Mouse (Mus musculus): ENCODE data around the gene Ncstn.

Ncstn gene

DNA sequence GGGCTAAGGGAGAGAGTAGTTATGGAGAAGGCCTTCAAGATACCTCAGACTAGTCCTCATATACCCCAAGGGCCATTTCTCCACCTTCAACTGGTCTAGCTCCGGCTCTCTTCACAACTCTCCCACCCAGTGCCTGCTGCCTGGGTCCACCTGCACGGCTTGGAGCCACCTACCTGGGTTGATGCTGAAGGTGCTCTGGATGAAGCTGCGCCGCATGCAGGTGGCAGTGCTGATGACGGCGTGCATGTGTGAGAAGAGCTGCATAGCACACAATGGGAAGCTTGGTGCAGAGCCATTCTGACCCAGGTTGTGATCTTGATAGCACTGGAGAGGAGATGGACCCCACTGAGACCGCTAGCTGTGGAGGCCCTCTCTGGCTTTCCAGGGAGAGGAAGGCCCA lies 10.0 kb downstream of the Ncstn start:
- no peak for DNase-seq (ENCODE audit: low spot score)

DNA sequence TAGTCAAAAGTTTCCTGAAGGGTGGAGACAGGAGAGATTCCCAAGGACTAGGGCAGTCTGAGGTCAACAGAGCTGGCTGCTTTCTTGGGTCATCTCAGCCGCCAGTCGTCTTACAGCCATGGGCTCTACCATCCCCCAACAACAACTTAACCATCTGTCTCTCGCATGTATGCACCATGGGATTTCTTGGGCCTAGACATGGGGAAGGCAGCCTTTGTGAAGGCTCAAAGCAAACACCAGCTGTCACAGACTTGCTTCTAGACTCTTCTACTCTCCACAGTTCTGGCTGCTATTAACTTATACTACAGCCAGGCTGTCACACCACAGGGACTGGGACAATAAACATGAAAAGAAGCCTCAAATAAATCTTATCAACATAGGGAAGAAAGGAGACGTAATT lies 11.0 kb downstream of the Ncstn start:
- DNase-seq (ENCODE audit: low spot score) = no peak

DNA sequence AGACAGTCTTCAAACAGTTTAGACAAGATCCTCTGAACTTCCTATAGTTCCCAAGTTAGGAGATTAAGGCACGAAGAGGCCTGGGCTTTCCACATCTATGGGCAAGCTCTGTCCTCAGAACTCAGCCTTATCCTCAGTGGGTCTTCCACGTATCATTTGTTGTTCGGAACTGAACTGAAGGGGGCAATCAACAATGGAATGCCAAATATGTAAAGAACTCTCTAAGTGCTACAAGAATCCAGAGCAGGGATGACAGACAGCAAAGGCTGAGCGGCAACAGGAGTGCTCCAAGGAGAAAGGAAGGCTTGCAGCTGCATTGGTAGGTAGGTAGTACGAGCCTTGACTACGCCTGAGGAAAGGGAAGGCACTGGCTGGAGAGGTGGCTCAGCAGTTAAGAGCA lies 12.4 kb downstream of the Ncstn start:
- no peak for DNase-seq (ENCODE audit: low spot score)

DNA sequence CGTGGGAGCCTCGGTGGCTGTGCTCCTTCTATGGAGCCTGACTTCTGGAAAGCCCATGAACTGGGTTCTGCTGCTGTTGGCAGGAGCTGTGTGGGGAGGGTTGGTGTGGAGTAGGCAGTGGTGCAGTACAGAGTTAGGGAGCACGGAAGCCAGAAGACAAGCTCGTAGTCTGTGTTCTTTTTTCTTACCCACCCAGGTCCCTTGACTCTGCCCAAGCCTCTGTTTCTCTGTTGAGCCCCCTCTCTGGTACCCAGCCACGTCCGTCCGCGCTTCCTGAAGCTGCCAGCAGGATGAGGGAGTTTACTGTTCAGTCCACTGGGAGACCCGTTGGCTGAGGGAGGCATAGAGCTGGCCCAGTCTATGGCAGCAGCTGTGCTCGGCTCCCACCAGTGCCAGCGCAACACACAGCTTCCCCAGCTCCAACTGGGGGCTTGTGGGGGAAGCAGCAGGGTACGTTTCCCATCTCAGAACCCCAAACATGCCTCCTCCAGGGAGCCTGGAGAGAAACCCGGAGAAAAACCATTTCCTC lies 17.9 kb downstream of the Ncstn start:
- no peak for DNase-seq (ENCODE audit: low spot score)

DNA sequence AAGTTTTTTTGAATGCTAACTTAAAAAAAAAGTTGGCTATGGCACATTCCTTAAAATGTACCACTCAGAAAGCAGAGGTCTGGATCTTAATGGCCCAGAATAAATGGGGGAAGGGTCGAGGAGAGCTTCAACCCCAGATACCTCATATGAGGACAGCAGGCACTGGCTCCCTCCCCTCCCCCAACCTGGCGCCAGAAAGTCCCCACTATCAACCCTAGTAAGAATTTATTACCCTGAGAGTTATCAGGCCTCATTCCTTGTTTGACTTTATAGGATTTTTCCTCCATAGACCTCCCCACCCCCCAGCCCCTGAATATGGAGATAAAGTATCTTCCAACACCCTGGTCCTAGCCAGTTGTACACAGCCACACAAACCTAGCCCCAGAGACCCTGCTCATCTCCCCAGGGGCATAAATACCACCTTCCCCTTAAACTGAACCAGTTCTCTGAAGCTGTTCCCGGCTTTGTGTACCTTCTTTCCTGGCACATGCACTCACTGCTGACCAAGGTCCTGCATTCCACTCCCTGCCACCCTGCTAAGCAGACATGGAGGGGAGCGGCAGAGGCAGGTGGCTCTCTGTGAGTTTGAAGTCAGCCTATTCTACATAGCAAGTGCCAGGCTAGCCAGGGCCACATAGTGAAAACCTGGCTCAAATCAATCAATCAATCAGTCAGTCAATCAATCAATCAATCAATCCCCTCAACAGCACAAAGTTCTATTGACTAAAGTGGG lies 19.1 kb downstream of the Ncstn start:
- DNase-seq (ENCODE audit: low spot score) = no peak

DNA sequence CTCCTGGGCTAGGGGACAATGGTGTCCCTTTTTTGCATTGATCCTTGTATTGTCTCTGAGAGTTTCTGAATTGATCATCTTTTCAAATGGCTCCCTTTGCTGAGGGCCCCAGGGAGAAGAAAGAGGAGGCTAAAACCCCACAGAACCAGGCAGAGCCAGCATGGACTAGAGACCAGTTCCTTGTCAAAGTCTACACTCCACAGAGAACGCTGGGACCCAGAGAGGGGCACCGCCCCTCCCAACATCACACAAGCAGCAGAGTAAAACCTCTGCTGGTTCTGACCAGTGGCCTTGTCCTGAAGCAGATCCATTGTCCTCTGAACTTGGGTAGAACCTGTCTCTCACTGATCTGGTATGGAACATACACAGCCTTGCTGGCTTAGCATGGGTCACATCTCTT lies 20.5 kb downstream of the Ncstn start:
- no peak for DNase-seq (ENCODE audit: low spot score)

DNA sequence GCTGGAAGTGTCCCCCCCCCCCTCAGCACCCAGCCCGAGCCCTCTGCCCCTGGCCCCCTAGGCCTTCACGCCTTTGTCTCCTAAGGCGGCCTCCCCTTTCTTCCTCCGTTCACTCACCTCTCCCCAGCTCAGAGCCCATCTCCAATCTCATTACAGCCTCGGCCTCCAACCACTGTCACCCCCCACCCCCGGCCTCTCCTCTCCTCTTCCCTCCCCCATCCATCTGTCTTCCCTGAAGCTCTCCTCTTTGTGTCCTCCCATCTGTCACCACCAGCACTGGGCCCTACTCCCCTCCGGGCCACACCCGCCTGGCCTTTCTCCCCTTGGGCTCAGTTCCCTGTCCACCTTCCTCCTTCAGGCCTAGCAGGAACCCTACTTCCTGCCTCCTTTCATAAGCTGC lies 21.4 kb downstream of the Ncstn start:
- DNase-seq (ENCODE audit: low spot score) = no peak

DNA sequence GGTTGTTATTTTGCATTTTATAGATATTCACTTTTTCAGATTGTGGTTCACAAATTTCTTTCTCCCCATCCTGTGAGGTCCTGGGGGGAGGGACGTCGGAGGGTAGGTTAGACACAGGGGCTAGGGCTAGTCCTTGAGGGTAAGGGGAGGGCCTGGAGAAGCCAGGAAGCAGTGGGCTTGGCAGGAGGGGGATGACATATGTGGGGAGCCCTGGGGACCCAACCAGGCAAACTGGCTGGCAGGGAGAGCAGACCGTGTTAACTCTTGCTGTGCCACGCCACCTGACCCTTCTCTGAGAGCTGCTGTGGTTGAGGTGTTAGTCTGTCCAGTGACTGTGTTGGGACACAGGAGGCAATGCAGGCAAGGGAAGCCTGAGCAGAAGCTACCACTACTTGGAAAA lies 21.9 kb downstream of the Ncstn start:
- no peak for DNase-seq (ENCODE audit: low spot score)

DNA sequence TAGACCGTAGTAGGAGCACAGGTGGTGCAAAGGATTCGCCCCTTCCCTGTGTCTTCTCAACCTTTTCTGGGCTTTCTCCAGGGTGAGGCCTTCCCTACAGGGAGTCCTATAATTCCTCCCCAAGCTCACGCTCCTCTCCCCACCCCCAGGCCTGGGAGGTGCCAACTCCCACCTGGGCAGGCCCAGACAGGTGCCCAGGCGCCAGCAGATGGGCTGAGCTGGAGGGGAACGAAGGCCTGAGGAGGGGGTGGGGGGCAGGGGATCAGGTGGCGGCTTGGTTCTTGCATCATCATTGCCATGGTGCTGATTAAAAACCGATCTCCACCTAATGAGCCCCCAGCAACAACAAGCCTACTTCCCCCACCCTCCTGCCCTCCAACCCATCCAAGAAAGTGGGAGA lies 23.7 kb downstream of the Ncstn start:
- DNase-seq (ENCODE audit: low spot score) = no peak

DNA sequence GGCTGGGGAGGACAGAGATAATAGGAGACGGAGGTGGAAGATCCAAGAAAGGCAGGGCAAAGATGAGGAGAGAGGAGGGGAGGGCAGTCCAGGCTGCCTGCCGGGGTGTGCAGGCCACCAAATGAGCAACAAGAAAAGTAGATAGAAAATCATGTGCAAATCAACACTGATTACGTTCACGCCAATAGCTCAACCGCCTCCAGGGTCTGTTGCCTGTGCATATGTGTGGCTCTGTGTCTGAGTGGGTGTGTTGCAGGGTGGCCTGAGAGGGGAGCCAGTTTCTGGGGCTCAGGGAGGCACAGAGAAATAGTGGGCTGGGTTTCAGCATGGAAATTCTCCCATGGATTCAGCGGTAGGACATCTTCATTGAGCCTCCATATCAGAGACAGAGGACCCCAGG lies 24.3 kb downstream of the Ncstn start:
- no peak for DNase-seq (ENCODE audit: low spot score)

DNA sequence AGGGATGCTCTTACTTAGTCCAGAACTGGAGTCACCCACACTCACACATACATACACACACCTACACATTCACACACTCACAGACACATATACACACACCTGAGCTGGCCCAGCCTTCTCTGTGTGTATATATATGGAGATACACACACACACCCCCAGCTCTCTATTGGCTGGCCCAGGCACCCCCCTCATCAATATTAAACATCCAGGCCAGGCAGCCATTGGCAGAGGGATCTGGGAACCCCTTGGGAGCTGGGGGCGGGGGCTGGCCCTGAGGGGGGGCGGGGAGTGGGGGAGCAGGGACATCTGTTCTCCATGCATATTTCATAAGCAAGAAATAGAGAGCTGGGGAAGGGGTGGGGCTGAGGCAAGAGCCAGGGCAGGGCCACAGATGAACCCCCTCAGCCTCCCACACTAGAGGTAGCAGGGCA lies 25.1 kb downstream of the Ncstn start, which contains the start of gene Nhlh1:
TSS of gene Nhlh1 (minus strand) at position 83 of the 431 bp plus-strand sequence.
- DNase-seq (ENCODE audit: low spot score) = no peak

DNA sequence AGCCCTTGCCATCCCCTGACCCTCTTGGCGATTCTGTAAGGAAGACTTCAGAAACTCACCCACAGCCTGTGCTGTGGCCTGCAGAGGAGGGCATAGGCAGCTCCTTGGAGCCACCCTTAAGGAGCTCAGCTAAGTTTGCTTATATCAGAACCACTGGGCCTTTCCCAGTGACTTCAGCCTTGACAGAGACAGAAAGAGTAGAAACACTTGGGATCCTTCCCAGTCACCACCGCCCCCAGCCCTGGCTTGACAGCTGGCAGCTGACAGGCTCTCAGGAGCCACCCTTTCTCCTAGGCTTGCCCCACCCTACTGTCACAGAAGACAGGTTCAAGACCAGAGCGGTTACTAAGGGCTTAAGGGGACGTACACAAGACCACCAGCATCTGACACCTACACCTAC lies 26.3 kb downstream of the Ncstn start:
- no peak for DNase-seq (ENCODE audit: low spot score)

DNA sequence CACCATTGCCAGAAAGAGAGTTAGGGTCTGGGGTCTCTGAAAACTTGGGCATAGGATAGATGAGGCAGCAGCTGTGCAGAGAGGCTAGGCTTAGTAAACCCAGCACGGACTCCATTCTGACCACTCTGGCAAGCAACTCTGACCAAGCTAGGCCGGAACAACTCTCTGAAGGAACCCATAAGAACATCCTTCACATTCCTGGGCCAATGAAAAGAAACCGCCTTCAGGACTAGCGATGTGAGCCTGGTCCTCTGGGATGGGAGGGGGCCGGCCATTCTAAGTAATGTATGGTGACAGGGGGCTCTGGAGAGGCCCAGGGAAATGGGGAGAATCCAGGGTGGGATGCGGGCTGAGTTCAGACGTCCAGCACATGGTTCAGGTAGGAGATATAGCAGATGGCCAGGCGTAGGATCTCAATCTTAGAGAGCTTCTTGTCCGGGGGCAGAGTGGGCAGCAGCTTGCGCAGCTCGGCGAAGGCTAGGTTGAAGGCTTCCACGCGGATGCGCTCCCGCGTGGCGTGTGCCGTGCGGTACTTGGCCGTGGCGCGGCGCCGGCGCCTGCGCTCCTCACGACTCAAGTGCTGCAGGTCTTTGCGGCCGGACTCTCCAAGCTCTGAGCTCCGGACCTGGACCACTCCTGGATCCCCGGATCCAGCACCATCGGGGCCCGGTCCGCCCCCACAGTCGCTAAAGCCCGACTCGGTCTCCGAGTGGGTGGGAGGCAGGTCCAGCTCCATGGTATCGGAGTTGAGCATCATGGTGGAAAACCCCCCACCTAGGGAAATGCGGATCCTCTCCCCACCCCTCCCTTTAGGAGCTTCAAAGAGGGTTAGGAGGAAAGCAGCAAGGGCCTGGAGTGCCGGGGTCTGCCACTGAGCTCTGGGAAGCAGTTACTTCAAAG lies 28.8 kb downstream of the Ncstn start:
- DNase-seq (ENCODE audit: low spot score) = no peak

DNA sequence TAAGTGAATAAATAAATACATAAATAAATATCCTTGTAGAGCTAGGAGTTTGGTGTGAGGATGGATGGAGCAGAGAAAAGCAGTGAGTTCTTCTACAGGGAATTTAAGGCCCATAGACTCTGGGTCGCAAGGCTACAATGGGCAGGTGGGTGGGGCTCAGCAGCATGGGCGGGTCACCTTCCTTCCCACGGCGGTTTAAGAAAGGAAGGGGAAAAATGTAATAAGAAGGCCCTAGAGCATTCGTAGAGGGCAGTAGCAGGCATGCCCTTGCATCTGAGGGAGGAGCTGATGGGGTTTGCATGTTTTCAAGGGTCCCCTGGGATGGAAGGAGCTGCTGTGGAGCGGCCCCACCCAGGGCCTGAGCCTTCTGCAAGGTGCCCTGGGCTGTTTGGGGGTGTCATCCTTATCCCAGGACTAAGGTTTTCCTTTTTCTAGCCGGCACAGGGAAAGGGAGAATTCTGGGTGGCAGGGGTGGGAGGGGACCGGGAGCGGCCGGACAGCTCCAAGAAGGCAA lies 29.8 kb downstream of the Ncstn start:
- no peak for DNase-seq (ENCODE audit: low spot score)

DNA sequence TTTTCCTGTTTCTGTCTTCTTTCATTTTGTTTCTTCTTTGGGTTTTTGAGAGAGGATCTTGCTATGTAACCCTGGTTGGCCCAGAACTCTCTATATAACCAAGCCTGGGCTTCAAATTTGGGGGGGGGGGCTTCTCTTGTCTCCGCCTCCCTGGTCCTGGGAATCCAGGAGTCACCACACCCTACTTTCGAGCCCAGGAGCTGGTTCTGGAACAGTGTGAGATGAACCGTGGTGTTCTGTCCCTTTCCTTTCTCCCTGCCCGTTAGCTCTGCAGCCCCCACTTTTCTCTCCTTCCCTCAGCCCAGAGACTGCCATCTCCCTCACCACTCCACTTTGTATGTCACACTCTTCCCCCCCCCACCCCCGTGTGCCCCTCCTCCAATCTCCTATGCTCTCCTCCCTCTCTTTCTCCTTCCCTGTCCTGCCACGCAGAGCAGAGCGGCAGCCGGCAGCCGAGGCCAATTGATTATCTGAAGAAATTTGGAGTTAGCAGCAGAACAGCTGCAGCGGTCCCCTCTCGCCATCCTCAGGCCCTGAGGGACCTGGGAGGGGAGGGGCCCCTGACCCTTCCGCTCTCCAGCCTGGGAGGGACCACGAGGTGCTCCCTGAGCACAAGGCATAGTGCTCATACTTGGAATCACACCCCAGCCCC lies 33.3 kb downstream of the Ncstn start:
- DNase-seq (ENCODE audit: low spot score) = no peak

DNA sequence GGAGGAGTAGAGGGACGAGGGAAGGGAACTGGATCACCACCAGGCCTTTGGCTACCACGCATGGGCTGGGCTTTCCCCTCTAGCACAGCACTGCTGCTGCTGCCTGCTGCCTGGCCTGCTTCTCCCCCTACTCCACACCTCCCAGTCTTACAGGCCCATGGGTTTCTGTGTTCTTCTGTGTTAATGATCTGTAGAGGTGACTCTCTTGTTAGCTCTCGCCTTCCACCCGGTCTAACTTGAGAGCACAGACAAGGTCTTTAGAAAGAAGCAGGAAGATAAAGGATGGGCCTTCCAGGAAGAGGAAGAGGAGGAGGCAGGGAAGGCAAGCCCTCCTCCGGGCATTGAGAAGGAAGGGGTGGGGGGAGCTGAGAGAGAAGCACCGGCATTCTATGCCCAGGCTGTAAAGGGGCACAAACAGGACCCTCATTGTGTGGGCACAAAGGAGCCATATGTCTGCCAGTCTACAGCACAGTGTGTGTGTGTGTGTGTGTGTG lies 34.3 kb downstream of the Ncstn start:
- DNase-seq (ENCODE audit: low spot score) = no peak

DNA sequence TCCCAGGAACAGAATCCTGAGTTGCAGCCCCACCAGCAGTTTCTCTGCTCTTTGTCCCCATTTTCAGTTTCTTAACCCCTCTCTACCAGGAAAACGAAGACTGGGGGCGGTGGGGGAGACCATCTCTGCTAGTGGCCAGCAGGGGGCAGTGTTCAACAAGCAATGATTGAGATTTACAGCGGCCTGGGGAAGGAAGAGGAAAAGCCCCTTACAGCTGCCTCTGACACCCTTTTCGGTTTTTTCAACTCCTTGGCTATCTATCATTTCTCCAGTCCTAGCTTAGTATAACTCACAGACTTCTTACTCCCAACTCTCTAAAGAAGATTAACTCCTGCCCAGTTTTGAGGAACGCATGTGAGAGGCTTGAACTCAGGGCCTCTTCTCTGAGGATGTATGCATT lies 35.7 kb downstream of the Ncstn start:
- peak; percentile 60 for DNase-seq (ENCODE audit: low spot score)

DNA sequence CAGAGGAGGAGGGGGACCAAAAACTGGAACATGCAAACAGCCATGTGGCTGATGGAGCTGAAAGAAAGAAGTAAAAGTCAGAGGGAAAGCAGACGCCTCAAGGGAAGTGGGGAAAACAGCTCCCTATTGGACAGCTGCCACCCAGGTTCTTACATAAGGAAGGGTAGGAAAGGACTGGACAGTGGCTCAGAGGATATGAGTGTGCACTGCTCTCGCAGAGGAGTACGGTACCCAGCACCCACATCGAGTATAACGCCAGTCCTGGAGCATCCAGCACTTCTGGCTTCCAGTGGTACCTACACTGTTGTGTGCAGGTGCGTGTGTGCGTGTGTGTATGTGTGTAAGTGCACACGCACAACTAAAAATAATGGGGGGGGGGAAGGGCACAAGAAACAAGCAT lies 36.2 kb downstream of the Ncstn start:
- DNase-seq (ENCODE audit: low spot score) = no peak

DNA sequence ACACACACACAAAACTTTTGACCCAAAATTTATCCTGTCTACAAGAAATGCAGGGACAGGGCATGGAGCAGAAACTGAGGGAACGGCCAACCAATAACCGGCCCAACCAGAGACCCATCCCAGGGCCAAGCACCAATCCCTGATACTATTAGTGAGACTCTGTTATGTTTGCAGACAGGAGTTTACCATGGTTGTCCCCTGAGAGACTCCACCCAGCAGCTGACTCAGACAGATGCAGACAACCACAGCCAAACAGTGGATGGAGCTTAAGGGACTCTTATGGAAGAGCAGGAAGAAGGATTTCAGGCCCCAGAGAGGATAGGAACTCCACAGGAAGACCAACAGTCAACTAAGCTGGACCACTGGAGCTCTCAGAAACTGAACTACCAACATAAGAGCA lies 52.7 kb downstream of the Ncstn start:
- DNase-seq (ENCODE audit: low spot score) = no peak

DNA sequence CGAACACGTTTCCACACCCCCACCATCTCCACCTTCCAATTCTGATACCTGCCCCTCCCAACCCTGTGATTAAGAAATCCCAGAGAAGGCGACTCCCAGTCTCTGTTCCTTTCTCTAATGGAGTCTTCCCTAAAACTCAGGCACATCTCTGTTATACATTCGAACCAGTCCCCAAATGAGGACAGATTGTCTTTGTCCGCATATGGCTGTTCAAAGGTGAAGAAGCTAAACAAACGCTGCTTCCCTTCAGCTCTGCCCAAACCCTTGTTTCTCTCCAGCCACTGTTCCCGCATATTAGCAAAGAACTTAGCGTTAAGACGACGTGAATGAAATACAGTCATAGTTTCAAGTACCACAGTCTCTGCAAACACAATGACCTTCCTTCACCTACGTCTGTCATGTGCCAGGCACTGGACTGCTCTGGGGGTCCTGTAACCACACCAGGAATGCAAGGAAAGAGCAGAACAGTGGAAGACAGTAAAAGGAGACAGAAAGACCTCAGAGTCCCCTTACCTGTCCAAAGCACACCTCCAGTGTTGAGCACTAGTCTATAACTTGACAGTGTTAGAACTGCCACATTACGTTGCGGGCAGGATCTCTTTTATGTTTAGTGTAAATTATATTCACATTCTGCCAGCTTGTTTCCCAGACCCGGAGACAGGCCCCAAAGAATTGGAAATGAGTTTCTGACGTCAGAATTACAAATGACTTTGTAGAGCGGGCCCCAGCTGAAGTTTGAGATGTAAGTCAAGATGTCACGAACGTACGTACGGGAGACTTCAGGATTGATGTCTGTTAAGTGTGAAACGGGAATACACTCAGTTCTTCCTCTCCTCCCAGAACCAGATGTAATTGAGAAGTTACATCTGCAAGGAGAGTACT lies 54.0 kb downstream of the Ncstn start, which contains the start of gene Vangl2:
TSS of gene Vangl2 (minus strand) at position 51 of the 882 bp plus-strand sequence.
- DNase-seq (ENCODE audit: low spot score) = no peak

DNA sequence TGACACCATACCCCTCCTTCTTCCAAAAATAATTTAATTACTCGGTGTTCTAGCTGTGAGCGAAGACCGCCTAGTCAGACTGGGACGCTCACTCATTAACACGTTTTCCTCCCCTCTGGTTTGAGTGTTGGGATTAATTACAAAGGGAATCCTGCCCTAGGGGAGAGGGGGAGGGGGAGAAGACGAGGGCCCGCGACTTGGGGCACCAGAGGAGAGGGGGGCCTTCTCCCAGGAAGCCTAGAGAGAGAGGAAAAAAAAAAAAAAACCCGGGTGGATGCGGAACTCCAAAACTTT lies 54.8 kb downstream of the Ncstn start:
- no peak for DNase-seq (ENCODE audit: low spot score)

All from ovary, postnatal 14 days (tissue).